Mouse (Mus musculus): ENCODE data around the gene Phlpp2.

- no peak for TF ChIP-seq CTCF (IDR thresholded peaks at IDR 0.05; ENCODE audit: low read depth, low read length)
- TF ChIP-seq GATA1 (IDR thresholded peaks at IDR 0.05; ENCODE audit: borderline replicate concordance, low read length) = no peak
- no peak for TF ChIP-seq TAL1 (conservative IDR thresholded peaks at IDR 0.05; ENCODE audit: low read depth, low read length)
- no peak for TF ChIP-seq POLR2AphosphoS5 (IDR thresholded peaks at IDR 0.05; ENCODE audit: insufficient replicate concordance, low read depth, low read length)
Observed at GRCm38 (mm10) chr8:109954486-109954948, 86.2 kb downstream of the Phlpp2 start.
